Mouse (Mus musculus) T-cell, adult 66 days (primary cell): Measurements from ENCODE around the gene Prl2b1. TPM values are rescaled to one million over a fixed set of nuclear protein-coding genes. Genes with fewer than 3 reads are reported as not detected.

Experiments used
- total RNA-seq, 2 experiments: library from RNA; stranded (reverse); gene quantifications; 3 replicates in 1 of 2; 4 replicates in 1 of 2; pipeline ENCODE4 v1.2.4; 2023

Prl2b1 gene
- not detected for total RNA-seq

DNA sequence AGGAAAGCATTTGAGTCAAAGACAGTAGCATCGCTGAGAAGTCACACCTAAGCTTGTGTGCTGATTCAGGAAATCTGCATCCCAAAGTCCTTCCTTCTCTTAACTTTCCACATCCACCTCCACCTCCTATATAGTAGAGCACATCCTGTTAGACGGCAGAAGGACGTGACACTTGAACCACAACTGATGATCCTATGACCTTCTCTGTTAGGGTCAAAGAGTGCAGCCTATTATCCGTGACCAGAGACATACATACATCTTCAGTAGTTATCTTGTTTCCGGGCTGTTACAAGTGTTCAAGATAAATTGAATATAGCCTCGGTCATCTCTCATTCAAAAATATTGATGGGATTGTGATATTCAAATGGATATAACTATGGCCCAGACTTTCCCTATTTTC, at the start of gene Prl2b1:
Gene Prl2b1, minus strand, starts transcription at position 101 of the 400 bp plus-strand sequence.

GRCm38 (mm10) chr13:27438588-27438987, 47.9 kb upstream of the Prl2b1 start, which contains the start of gene Prl8a6:
Prl8a6 (minus strand) TSS chr13:27438688.

DNA sequence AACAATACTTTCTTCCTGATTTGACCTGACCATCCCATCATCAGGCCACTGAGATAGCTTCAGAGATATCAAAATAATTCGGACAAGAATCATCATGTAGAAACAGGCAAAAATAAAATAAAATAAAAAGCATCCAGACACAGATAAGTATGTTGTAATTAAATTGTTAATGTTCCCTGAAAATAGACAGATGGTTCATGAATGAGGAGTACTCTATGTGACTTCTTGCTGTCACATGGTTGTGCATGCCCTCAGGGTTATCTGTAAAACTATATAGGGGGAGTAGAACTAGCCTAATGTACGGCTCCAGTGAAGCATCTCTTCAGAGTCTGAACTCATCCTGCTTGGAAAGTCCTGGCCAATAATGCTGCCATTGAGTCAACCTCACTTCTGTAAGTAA, 45.3 kb downstream of the Prl2b1 start, which contains the start of gene Prl8a2:
Gene Prl8a2, plus strand, starts transcription at position 301 of the 400 bp plus-strand sequence.

Other genes with a start within 250 kb of the Prl2b1 start
- gene Prl3d3, start 234.1 kb downstream of the Prl2b1 start, total RNA-seq: not detected
- not detected for gene Prl3c1, start 194.2 kb downstream of the Prl2b1 start, total RNA-seq
- not detected for gene Prl3b1, start 149.0 kb downstream of the Prl2b1 start, total RNA-seq
- gene Prl3a1, start 131.4 kb downstream of the Prl2b1 start, total RNA-seq: not detected
- gene Prl6a1, start 78.2 kb downstream of the Prl2b1 start, total RNA-seq: not detected
- not detected for gene Prl8a2, start 45.2 kb downstream of the Prl2b1 start, total RNA-seq
- not detected for gene Prl8a6, start 47.8 kb upstream of the Prl2b1 start, total RNA-seq
- gene Prl8a8, start 122.4 kb upstream of the Prl2b1 start, total RNA-seq: not detected
- not detected for gene Prl8a9, start 173.8 kb upstream of the Prl2b1 start, total RNA-seq
- not detected for gene Prl8a1, start 191.3 kb upstream of the Prl2b1 start, total RNA-seq
- gene Prl7b1, start 219.7 kb upstream of the Prl2b1 start, total RNA-seq: not detected